15 mouse cellular contexts compared by ENCODE assay signal in the genomic region with DNA sequence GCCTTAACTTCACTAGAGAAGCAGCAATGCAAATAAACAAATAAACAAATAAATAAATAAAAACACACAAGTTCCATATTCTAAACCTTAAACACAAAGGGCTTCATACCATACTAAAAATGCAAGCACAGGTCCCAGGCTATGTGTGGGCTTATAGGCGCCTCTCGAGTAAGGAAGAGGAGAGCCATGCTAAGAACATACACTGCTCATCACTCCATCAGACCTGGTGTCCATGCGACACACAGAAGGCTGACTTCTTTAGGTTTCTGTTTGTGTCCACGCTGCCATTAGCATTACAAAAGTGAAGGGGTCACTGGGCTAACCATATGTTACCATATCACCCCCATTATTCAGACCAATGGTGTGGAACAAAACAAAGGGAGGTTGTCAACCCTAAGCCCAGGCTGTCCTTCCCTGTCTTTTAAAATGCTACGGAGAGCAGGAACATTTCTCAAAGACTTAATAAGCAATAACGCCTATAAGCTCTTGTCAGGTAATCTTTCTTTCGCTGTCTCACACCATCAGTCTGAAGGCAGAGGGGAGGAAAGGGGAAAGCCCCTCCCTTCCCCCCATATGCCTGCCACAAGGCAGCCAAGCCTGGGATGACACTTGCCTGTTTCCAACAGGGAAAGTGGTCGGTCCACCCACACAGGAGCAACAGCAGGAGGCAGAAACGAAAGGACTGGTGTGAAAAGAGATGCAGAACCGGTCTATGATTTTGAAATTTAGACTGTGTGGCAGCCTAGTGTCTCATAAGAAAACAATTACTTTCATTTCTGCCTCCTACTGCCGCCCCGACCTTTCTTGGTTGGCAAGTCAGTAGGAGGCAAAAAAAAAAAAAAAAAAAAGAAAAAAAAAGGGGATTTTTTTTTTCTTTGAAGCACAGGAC.
DNase-seq lines count a peak whose midpoint lies in the region; ATAC-seq and TF ChIP-seq lines count a peak whose summit lies in the region.
"Had no signal": no experiment of that assay in that cellular context is flagged by ENCODE, and none has a peak within 500 bp of the region (broad histone marks: within the 10 kb centered on the region; RNA-seq: fewer than 3 reads in every experiment).

No protein-coding gene starts in this region.

- no peak for TF ChIP-seq CTCF in thymus, adult 2 months (IDR thresholded peaks at IDR 0.05; ENCODE audit: borderline replicate concordance, control insufficient read depth, extremely low read depth, insufficient read depth, low read length, poor library complexity)

- H3K9me3 ChIP-seq in forebrain, embryonic 15.5 days, result no peaks in the 10 kb centered on the region
- no peaks in the 10 kb centered on the region for H3K9me3 ChIP-seq in midbrain, embryonic 13.5 days
- H3K9me3 ChIP-seq: embryonic facial prominence, embryonic 12.5 days; G1E; limb, embryonic 12.5 days had no signal

- H3K9ac ChIP-seq in forebrain, embryonic 15.5 days (replicated peaks), result no peak overlapping the region
- H3K9ac ChIP-seq in midbrain, embryonic 13.5 days (replicated peaks), result no peak overlapping the region; the same call in 1 of the 2 replicates
- H3K9ac ChIP-seq: embryonic facial prominence, embryonic 12.5 days; limb, embryonic 12.5 days had no signal

- no peak overlapping the region for H3K4me3 ChIP-seq in thymus, adult 2 months (ENCODE audit: control insufficient read depth, insufficient read depth, low read length)
- no peak overlapping the region for H3K4me3 ChIP-seq in forebrain, embryonic 15.5 days
- H3K4me3 ChIP-seq in midbrain, embryonic 13.5 days (replicated peaks), result no peak overlapping the region
- H3K4me3 ChIP-seq: embryonic facial prominence, embryonic 12.5 days; limb, embryonic 12.5 days had no signal

- 79% methylated on average over 12 of the region's 12 CpGs for WGBS in thymus, adult 2 months
- WGBS in forebrain, embryonic 15.5 days, result 40% methylated on average over 12 of the region's 12 CpGs
- 19% methylated on average over 12 of the region's 12 CpGs for WGBS in midbrain, embryonic 13.5 days

- no peak for DNase-seq in thymus, adult 2 months
- DNase-seq in thymus, postnatal 4 days, result no peak
- peak; percentile 56 for DNase-seq in splenic B cell, adult 2 months (ENCODE audit: low read depth, low spot score)
- no peak for DNase-seq in liver
- no peak for DNase-seq in kidney, postnatal 36 days
- DNase-seq in heart, postnatal 4 days, result no peak
- DNase-seq: gastrocnemius, postnatal 14 days; kidney, adult 8-10 months; right cerebral cortex, postnatal 14 days had no signal

- H3K27me3 ChIP-seq in thymus, adult 2 months (ENCODE audit: control insufficient read depth, insufficient read depth, low read length), result no peaks in the 10 kb centered on the region
- H3K27me3 ChIP-seq in forebrain, embryonic 15.5 days, result no peaks in the 10 kb centered on the region
- H3K27me3 ChIP-seq in midbrain, embryonic 13.5 days, result no peaks in the 10 kb centered on the region
- no peaks in the 10 kb centered on the region for H3K27me3 ChIP-seq in splenic B cell, adult 2 months (ENCODE audit: control insufficient read depth, insufficient read depth, low read length, poor library complexity, severe bottlenecking)
- H3K27me3 ChIP-seq: embryonic facial prominence, embryonic 12.5 days; limb, embryonic 12.5 days had no signal

- H3K36me3 ChIP-seq in thymus, adult 2 months (ENCODE audit: control insufficient read depth, insufficient read depth, low read length), result no peaks in the 10 kb centered on the region
- no peaks in the 10 kb centered on the region for H3K36me3 ChIP-seq in forebrain, embryonic 15.5 days
- H3K36me3 ChIP-seq in midbrain, embryonic 13.5 days, result no peaks in the 10 kb centered on the region
- peaks cover 1% of the 10 kb centered on the region; the same call in 1 of the 2 replicates for H3K36me3 ChIP-seq in splenic B cell, adult 2 months (ENCODE audit: control insufficient read depth, insufficient read depth, low read length, poor library complexity, severe bottlenecking)
- H3K36me3 ChIP-seq: embryonic facial prominence, embryonic 12.5 days had no signal

- no peak for TF ChIP-seq POLR2A in thymus, adult 2 months (IDR thresholded peaks at IDR 0.05; ENCODE audit: control insufficient read depth, extremely low read depth, insufficient read depth, low read length, poor library complexity)

- peak overlapping the region; percentile 12; the same call in 1 of the 2 replicates for H3K27ac ChIP-seq in thymus, adult 2 months (ENCODE audit: control insufficient read depth, insufficient read depth, low read length)
- 0 out of 2 replicates have a peak overlapping the region, but pooled peaks have one; percentile 11 for H3K27ac ChIP-seq in forebrain, embryonic 15.5 days (replicated peaks)
- H3K27ac ChIP-seq in midbrain, embryonic 13.5 days, result peak overlapping the region; percentile 70
- H3K27ac ChIP-seq: embryonic facial prominence, embryonic 12.5 days; limb, embryonic 12.5 days; macrophage had no signal

- H3K4me2 ChIP-seq in forebrain, embryonic 15.5 days (replicated peaks), result no peak overlapping the region
- peak overlapping the region; percentile 25 for H3K4me2 ChIP-seq in midbrain, embryonic 13.5 days (replicated peaks)
- H3K4me2 ChIP-seq: embryonic facial prominence, embryonic 12.5 days; limb, embryonic 12.5 days had no signal

- ATAC-seq in forebrain, embryonic 15.5 days (replicated peaks), result peak; percentile 69
- peak; percentile 78 for ATAC-seq in midbrain, embryonic 13.5 days

- H3K4me1 ChIP-seq in thymus, adult 2 months (replicated peaks; ENCODE audit: control insufficient read depth, insufficient read depth, low read length), result no peaks in the 10 kb centered on the region; the same call in 1 of the 2 replicates
- peaks cover 6% of the 10 kb centered on the region; the same call in 1 of the 2 replicates for H3K4me1 ChIP-seq in forebrain, embryonic 15.5 days
- H3K4me1 ChIP-seq in midbrain, embryonic 13.5 days (replicated peaks), result peaks cover 11% of the 10 kb centered on the region
- H3K4me1 ChIP-seq: embryonic facial prominence, embryonic 12.5 days; limb, embryonic 12.5 days had no signal

Comparison
In these comparisons a context has a peak if more than half of its experiments do, and no peak if none do; other contexts are left out.
1. H3K27ac ChIP-seq: peak in every context shown above with its lines; median percentile 70 in midbrain, embryonic 13.5 days; 12 in thymus, adult 2 months; 11 in forebrain, embryonic 15.5 days.